Mouse (Mus musculus) liver, embryonic 16.5 days (tissue): ENCODE results near the gene Chaf1a. TPM values are rescaled to one million over a fixed set of nuclear protein-coding genes. Genes with fewer than 3 reads are reported as not detected.

Experiments used
- ATAC-seq: fragments of 200-750 bp; cut with Nextera tagmentation; 2 replicates; pipeline ENCODE4 v1.8.0; 2017; ENCODE audit warnings: low read depth, mild to moderate bottlenecking, moderate number of reproducible peaks, moderate library complexity
- H3K27ac ChIP-seq: fragments of 300-500 bp; sonication (generic); 2 replicates; pipeline ENCODE4 v1.5.1; 2014; ENCODE audit warnings: mild to moderate bottlenecking, low read length
- H3K27me3 ChIP-seq: fragments of 300-500 bp; sonication (generic); 2 replicates; pipeline ENCODE4 v1.6.1; 2014; ENCODE audit warnings: low read depth, low read length, mixed read lengths; ENCODE audit not compliant: control insufficient read depth, insufficient read depth
- H3K36me3 ChIP-seq: fragments of 300-500 bp; sonication (generic); 2 replicates; pipeline ENCODE4 v1.6.1; 2014; ENCODE audit warnings: mild to moderate bottlenecking; ENCODE audit not compliant: control insufficient read depth, insufficient read depth
- H3K4me1 ChIP-seq: fragments of 300-500 bp; sonication (generic); 2 replicates; pipeline ENCODE4 v1.6.1; 2014; ENCODE audit warnings: low read depth, low read length, mixed read lengths; ENCODE audit not compliant: control insufficient read depth
- H3K4me2 ChIP-seq: fragments of 300-500 bp; sonication (generic); 2 replicates; pipeline ENCODE4 v1.6.1; 2014; ENCODE audit warnings: low read depth, low read length, mixed read lengths
- H3K4me3 ChIP-seq: fragments of 300-500 bp; sonication (generic); 2 replicates; pipeline ENCODE4 v1.5.1; 2014; ENCODE audit warnings: low read depth, mild to moderate bottlenecking, low read length
- H3K9ac ChIP-seq: fragments of 300-500 bp; sonication (generic); 2 replicates; pipeline ENCODE4 v1.6.1; 2014; ENCODE audit warnings: low read depth, low read length
- H3K9me3 ChIP-seq: fragments of 300-500 bp; sonication (generic); replicated peaks from 2 replicates; pipeline ENCODE4 v1.6.1; 2016; ENCODE audit warnings: low read length; ENCODE audit not compliant: control insufficient read depth
- WGBS: fragments of 180-500 bp; shearing (Covaris S2); extraction: QIAGEN DNeasy Blood & Tissue Kit; methylation state at CpG from one replicate; pipeline ENCODE4 v1.1.7; 2014; ENCODE audit not compliant: insufficient replicate concordance; 5-methylcytosine and 5-hydroxymethylcytosine counted together
- polyA plus RNA-seq: library from polyadenylated mRNA; unstranded; fragments of >200 nt; fragmentation: Nextera tagmentation; extraction: Ambion mirVana; gene quantifications from 2 replicates; pipeline ENCODE4 v1.2.1, GENCODE M21; 2015

Gene Chaf1a
- polyA plus RNA-seq, 1 experiment from 2014 or later, result 14.5 TPM

GRCm38 (mm10) chr17:56016793-56017785 lies 23.1 kb upstream of the Chaf1a start:
- no peaks in the 10 kb centered on the region for H3K27me3 ChIP-seq
- H3K36me3 ChIP-seq, result peaks cover 33% of the 10 kb centered on the region
- H3K27ac ChIP-seq, result no peak overlapping the region
- H3K4me1 ChIP-seq, result peaks cover 2% of the 10 kb centered on the region; the same call in 1 of the 2 replicates
- no peak overlapping the region for H3K4me2 ChIP-seq
- H3K4me3 ChIP-seq, result no peak overlapping the region
- H3K9ac ChIP-seq, result no peak overlapping the region
- H3K9me3 ChIP-seq, result no peaks in the 10 kb centered on the region
- ATAC-seq, result no peak
- WGBS, result 78% methylated on average over 15 of the region's 15 CpGs

GRCm38 (mm10) chr17:56017848-56018247 lies 22.4 kb upstream of the Chaf1a start:
- Histone ChIP-seq H3K27ac (no peak overlapping the region), H3K9ac (no peak overlapping the region), H3K36me3 (peaks cover 33% of the 10 kb centered on the region), H3K4me3 (no peak overlapping the region), H3K4me1 (peaks cover 8% of the 10 kb centered on the region), H3K27me3 (no peaks in the 10 kb centered on the region), H3K9me3 (no peaks in the 10 kb centered on the region), H3K4me2 (no peak overlapping the region)
- ATAC-seq, result no peak
- 86% methylated on average over 7 of the region's 7 CpGs for WGBS

- Histone ChIP-seq H3K9ac (no peak overlapping the region), H3K27ac (no peak overlapping the region), H3K9me3 (no peaks in the 10 kb centered on the region), H3K4me3 (no peak overlapping the region), H3K27me3 (no peaks in the 10 kb centered on the region), H3K36me3 (peaks cover 33% of the 10 kb centered on the region), H3K4me2 (no peak overlapping the region), H3K4me1 (peaks cover 12% of the 10 kb centered on the region)
- 69% methylated on average over 20 of the region's 20 CpGs for WGBS
- ATAC-seq, result no peak
Observed at GRCm38 (mm10) chr17:56018347-56019131, 21.7 kb upstream of the Chaf1a start.

GRCm38 (mm10) chr17:56020400-56021084 lies 19.7 kb upstream of the Chaf1a start:
- Histone ChIP-seq H3K9ac (no peak overlapping the region), H3K27me3 (no peaks in the 10 kb centered on the region), H3K9me3 (no peaks in the 10 kb centered on the region), H3K36me3 (peaks cover 33% of the 10 kb centered on the region), H3K27ac (no peak overlapping the region), H3K4me2 (no peak overlapping the region), H3K4me3 (no peak overlapping the region), H3K4me1 (peaks cover 17% of the 10 kb centered on the region)
- 77% methylated on average over 6 of the region's 6 CpGs for WGBS
- ATAC-seq, result no peak

- H3K27ac ChIP-seq, result no peak overlapping the region
Observed at GRCm38 (mm10) chr17:56021161-56021910, 18.9 kb upstream of the Chaf1a start.

GRCm38 (mm10) chr17:56022131-56022988 lies 17.9 kb upstream of the Chaf1a start:
- 80% methylated on average over 2 of the region's 2 CpGs for WGBS
- Histone ChIP-seq H3K4me3 (no peak overlapping the region), H3K4me1 (peaks cover 17% of the 10 kb centered on the region), H3K4me2 (no peak overlapping the region), H3K9me3 (no peaks in the 10 kb centered on the region), H3K27me3 (no peaks in the 10 kb centered on the region), H3K27ac (no peak overlapping the region), H3K9ac (no peak overlapping the region), H3K36me3 (peaks cover 16% of the 10 kb centered on the region)
- no peak for ATAC-seq

More at GRCm38 (mm10) chr17:56021161-56021910, 18.9 kb upstream of the Chaf1a start:
- H3K4me2 ChIP-seq, result no peak overlapping the region
- H3K4me3 ChIP-seq, result no peak overlapping the region
- peaks cover 25% of the 10 kb centered on the region for H3K36me3 ChIP-seq
- no peaks in the 10 kb centered on the region for H3K27me3 ChIP-seq
- peaks cover 17% of the 10 kb centered on the region for H3K4me1 ChIP-seq
- H3K9me3 ChIP-seq, result no peaks in the 10 kb centered on the region
- 50% methylated on average over 4 of the region's 4 CpGs for WGBS
- H3K9ac ChIP-seq, result no peak overlapping the region
- ATAC-seq, result no peak

GRCm38 (mm10) chr17:56022989-56023290 lies 17.3 kb upstream of the Chaf1a start:
- no peak for ATAC-seq
- H3K36me3 ChIP-seq, result peaks cover 10% of the 10 kb centered on the region

More at GRCm38 (mm10) chr17:56022989-56023290, 17.3 kb upstream of the Chaf1a start:
- Histone ChIP-seq H3K4me1 (peaks cover 17% of the 10 kb centered on the region), H3K27ac (no peak overlapping the region), H3K4me2 (no peak overlapping the region), H3K27me3 (no peaks in the 10 kb centered on the region), H3K9ac (no peak overlapping the region), H3K4me3 (no peak overlapping the region), H3K9me3 (no peaks in the 10 kb centered on the region)
- 76% methylated on average over 4 of the region's 4 CpGs for WGBS
